Mouse (Mus musculus) olfactory bulb, adult 2 months (tissue): ENCODE results near the gene Trpm3.

Experiments
- CTCF ChIP-seq: fragments of 200-500 bp; IDR thresholded peaks from 2 replicates; pipeline ENCODE4 v1.5.1; 2012; ENCODE audit warnings: low read depth, mild to moderate bottlenecking, low read length, moderate library complexity; ENCODE audit not compliant: insufficient read depth
- POLR2A ChIP-seq: fragments of 200-500 bp; IDR thresholded peaks from 2 replicates; pipeline ENCODE4 v1.6.1; 2012; ENCODE audit warnings: mild to moderate bottlenecking, low read depth, low read length, moderate library complexity; ENCODE audit not compliant: insufficient read depth

DNA sequence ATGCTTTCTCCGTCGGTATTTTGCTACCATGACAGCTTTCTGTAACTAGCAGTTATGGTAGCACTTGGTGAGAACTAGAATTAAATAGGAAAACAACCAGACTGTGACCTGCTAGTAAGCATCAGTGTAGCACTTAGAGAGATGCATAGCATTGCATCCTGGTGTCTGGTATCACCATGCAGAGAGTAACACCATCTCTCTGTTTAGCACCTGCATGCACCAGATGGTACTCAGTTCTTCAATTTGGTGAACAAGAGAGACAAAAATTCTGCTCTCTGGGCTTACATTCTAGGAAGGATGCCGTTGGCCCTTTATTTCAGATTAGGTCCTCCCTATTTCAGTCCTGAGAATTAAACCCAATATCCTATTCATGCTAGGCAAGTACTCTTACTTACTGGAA lies 834.4 kb downstream of the Trpm3 start:
- TF ChIP-seq CTCF = no peak
- TF ChIP-seq POLR2A = no peak
